Mouse (Mus musculus): ENCODE measurements around the gene Cux1. TPM values are rescaled to one million over a fixed set of nuclear protein-coding genes. Genes with fewer than 3 reads are reported as not detected.

The Cux1 gene
- 68.9 and 70.8 TPM in 2 replicates for polyA plus RNA-seq (2015; fragmentation: Nextera tagmentation; extraction: Ambion mirVana)

DNA sequence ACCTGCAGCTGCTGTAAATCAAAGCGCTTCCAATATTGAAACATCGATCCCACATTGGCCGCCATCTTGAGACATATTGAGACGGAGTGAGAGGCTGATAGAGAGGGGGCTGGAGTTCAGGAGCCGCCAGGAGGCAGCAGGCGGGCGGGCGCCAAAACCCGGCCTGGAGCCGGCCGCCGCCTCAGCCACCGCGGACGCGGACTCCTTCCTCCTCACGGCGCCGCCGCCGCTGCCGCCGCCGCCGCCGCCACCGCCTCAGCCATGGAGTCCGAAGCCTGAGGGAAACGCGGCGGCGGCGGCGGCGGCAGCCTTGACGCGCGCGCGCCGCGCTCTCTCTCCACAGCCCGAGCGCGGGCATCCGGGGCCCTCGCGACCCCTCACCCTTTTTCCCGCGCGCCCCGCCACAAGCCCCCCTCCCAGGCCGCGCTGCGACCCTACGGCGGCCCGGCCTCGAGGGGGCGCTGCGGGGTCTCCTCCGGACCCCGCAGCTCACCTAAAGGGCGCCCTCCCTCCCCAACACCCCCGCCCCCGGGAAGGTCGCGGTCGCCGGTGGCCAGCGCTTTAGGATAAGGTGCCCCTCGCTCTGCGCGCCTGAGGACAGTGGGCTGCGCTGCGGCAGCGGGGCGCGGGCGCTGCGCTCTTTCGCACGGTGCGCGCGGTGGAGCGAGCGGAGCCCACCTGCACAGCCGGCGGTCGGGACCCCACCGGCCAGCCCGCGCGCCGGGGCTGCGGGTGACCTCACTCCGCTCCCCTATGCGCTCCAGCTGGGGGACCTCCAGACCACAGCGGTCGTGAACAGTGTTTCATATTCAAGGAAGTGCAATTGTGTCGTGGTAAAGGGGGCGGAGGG lies at the start of gene Cux1:
TSS of gene Cux1 (minus strand) at position 315 of the 850 bp plus-strand sequence.
- Histone ChIP-seq H3K27ac (replicated peaks) (peak within 1 kb of the TSS; percentile 97), H3K27me3 (replicated peaks) (peaks cover 21% of the 10 kb centered on the region), H3K9ac (peak within 1 kb of the TSS; percentile 97), H3K4me3 (peak within 1 kb of the TSS; percentile 98), H3K4me1 (peaks cover 39% of the 10 kb centered on the region), H3K36me3 (no peaks in the 10 kb centered on the region), H3K4me2 (peak within 1 kb of the TSS; percentile 90), H3K9me3 (no peaks in the 10 kb centered on the region)
- under 1% methylated on average over 33 of the region's 103 CpGs for WGBS
- peak; percentile 71 for ATAC-seq (ENCODE audit: extremely low read depth, insufficient number of reproducible peaks, low FRiP score, low TSS enrichment)

DNA sequence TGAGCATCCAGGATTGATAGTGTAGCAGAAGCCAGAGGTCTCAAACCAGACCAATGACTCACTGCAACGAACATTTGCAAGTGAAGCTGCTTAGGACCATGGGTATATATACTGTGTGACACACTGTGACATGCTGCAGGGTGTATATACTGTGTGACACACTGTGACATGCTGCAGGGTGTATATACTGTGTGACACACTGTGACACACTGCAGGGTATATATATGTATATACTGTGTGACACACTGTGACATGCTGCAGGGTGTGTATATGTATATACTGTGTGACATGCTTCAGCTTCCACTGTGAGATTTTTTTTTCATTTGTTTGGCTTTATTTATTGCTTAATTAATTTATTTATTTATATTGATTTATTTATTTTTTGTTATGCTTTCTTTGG lies 45.1 kb upstream of the Cux1 start:
- H3K36me3 ChIP-seq: no peaks in the 10 kb centered on the region
- 75% methylated on average over 1 of the region's 1 CpGs for WGBS
- H3K9me3 ChIP-seq: no peaks in the 10 kb centered on the region
- no peak overlapping the region for H3K4me3 ChIP-seq
- H3K27me3 ChIP-seq (replicated peaks): no peaks in the 10 kb centered on the region
- H3K27ac ChIP-seq (replicated peaks): no peak overlapping the region
- H3K9ac ChIP-seq: no peak overlapping the region
- H3K4me1 ChIP-seq: no peaks in the 10 kb centered on the region
- H3K4me2 ChIP-seq: no peak overlapping the region
- ATAC-seq (ENCODE audit: extremely low read depth, insufficient number of reproducible peaks, low FRiP score, low TSS enrichment): no peak

DNA sequence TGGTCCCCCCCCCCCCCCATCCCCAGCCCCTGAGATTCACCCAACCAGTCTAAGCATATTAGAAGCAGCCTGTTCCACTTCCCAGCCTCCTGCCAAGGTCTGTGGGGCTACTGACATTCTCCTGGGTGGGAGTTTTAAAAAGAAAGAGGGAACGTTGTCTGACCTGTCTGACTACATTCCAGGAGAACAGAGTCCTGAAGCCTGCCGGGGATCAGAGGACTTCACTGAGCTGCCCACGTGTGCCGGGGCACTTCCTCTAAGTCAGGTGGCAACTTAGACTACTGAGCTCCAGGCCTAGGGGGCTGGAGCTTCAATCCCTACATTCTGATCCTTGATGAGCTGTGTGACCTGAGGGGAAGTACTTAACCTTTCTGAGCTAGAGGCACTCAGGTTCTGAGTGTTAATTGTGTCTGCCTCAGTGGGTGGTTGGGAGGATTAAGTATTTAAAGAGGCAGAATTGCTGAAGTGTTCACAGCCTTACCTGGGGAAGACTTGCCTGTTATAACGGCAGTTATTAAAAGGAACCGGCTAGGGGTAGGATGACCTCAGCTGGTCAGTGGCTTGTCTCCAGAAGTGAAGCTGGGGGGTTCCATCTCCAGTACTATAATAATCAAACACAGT lies 41.6 kb upstream of the Cux1 start:
- no peak overlapping the region for H3K4me3 ChIP-seq
- WGBS: 58% methylated on average over 6 of the region's 6 CpGs
- ATAC-seq (ENCODE audit: extremely low read depth, insufficient number of reproducible peaks, low FRiP score, low TSS enrichment): no peak
- H3K4me2 ChIP-seq: no peak overlapping the region
- no peaks in the 10 kb centered on the region; the same call in 1 of the 2 replicates for H3K27me3 ChIP-seq (replicated peaks)
- H3K36me3 ChIP-seq: no peaks in the 10 kb centered on the region
- H3K9me3 ChIP-seq: no peaks in the 10 kb centered on the region
- no peak overlapping the region for H3K9ac ChIP-seq
- H3K4me1 ChIP-seq: no peaks in the 10 kb centered on the region
- no peak overlapping the region for H3K27ac ChIP-seq (replicated peaks)

GRCm38 (mm10) chr5:136605144-136605543 lies 37.9 kb upstream of the Cux1 start:
- no peaks in the 10 kb centered on the region; the same call in 1 of the 2 replicates for H3K27me3 ChIP-seq (replicated peaks)
- H3K4me2 ChIP-seq: no peak overlapping the region
- no peak overlapping the region for H3K27ac ChIP-seq (replicated peaks)
- ATAC-seq (ENCODE audit: extremely low read depth, insufficient number of reproducible peaks, low FRiP score, low TSS enrichment): no peak
- H3K9ac ChIP-seq: no peak overlapping the region
- no peaks in the 10 kb centered on the region for H3K4me1 ChIP-seq
- H3K4me3 ChIP-seq: no peak overlapping the region
- H3K36me3 ChIP-seq: no peaks in the 10 kb centered on the region
- H3K9me3 ChIP-seq: no peaks in the 10 kb centered on the region
- 62% methylated on average over 11 of the region's 11 CpGs for WGBS

GRCm38 (mm10) chr5:136603176-136603964 lies 36.1 kb upstream of the Cux1 start:
- H3K4me2 ChIP-seq: no peak overlapping the region
- H3K9ac ChIP-seq: no peak overlapping the region
- H3K9me3 ChIP-seq: no peaks in the 10 kb centered on the region
- no peaks in the 10 kb centered on the region for H3K36me3 ChIP-seq
- no peak overlapping the region for H3K27ac ChIP-seq (replicated peaks)
- H3K27me3 ChIP-seq (replicated peaks): peaks cover 6% of the 10 kb centered on the region; the same call in 1 of the 2 replicates
- WGBS: 72% methylated on average over 13 of the region's 13 CpGs
- no peak for ATAC-seq (ENCODE audit: extremely low read depth, insufficient number of reproducible peaks, low FRiP score, low TSS enrichment)
- no peak overlapping the region for H3K4me3 ChIP-seq
- H3K4me1 ChIP-seq: no peaks in the 10 kb centered on the region

DNA sequence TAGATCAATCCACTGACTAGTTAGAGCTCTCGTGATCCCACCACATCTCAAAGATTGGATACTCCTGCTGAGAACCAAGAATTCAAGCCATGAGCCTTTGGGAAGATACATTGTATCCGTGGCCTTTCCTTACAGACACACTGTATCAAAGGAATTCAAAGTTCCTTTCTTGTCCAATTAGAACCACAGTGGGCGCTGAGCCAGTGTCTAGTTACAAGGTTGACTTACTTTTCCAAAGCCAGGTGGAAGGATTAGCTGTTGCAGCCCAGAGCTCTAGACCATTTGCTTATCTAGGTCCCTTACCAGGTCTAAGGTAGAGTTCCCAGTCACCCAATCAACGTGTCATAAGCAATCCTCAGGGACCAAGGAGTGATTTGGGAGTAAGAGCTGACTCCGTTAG lies 33.2 kb upstream of the Cux1 start:
- H3K9me3 ChIP-seq: no peaks in the 10 kb centered on the region
- no peak overlapping the region for H3K27ac ChIP-seq (replicated peaks)
- no peaks in the 10 kb centered on the region for H3K36me3 ChIP-seq
- H3K27me3 ChIP-seq (replicated peaks): peaks cover 6% of the 10 kb centered on the region; the same call in 1 of the 2 replicates
- H3K4me1 ChIP-seq: no peaks in the 10 kb centered on the region
- no peak for ATAC-seq (ENCODE audit: extremely low read depth, insufficient number of reproducible peaks, low FRiP score, low TSS enrichment)
- no peak overlapping the region for H3K4me3 ChIP-seq
- WGBS: 66% methylated on average over 5 of the region's 5 CpGs
- H3K4me2 ChIP-seq: no peak overlapping the region
- H3K9ac ChIP-seq: no peak overlapping the region

GRCm38 (mm10) chr5:136594896-136595540 lies 27.7 kb upstream of the Cux1 start:
- WGBS: 57% methylated on average over 8 of the region's 8 CpGs
- Histone ChIP-seq H3K36me3 (no peaks in the 10 kb centered on the region), H3K27ac (replicated peaks) (no peak overlapping the region), H3K9ac (no peak overlapping the region), H3K4me3 (no peak overlapping the region), H3K27me3 (replicated peaks) (peaks cover 6% of the 10 kb centered on the region; the same call in 1 of the 2 replicates), H3K4me2 (no peak overlapping the region), H3K9me3 (no peaks in the 10 kb centered on the region), H3K4me1 (no peaks in the 10 kb centered on the region)
- ATAC-seq (ENCODE audit: extremely low read depth, insufficient number of reproducible peaks, low FRiP score, low TSS enrichment): no peak

DNA sequence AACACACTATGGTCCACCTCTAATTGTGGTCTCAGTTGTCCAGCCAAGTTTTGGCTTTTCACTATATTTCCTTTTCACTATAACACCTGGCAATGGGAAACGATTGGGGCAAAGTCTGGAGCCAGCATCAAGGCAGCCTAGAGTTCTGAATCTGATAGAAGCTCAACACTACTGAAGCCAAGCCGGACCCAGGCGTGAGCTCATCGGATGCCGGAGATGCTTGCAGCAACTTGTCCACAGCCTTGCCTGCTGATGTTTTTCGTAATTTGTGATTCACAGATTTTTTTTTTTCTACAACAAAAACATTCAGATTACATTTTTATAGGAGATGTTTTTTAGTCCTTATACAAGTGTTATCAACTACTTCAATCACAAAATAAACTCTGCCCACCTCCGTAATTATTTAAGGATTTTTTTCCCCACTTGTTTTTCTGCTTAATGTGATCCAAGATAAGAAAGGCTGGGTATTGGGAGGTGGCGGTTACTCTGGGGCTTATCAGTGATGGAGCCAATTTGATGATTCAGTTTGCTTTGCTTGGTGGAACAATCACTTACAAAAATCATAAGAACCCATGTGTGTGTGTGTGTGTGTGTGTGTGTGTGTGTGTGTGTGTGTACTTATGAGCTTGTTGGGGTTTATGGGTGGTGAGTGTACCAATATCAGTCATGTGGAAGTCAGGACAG lies 24.7 kb upstream of the Cux1 start:
- H3K4me3 ChIP-seq: no peak overlapping the region
- no peak overlapping the region for H3K9ac ChIP-seq
- H3K4me1 ChIP-seq: no peaks in the 10 kb centered on the region
- H3K27me3 ChIP-seq (replicated peaks): no peaks in the 10 kb centered on the region
- no peak overlapping the region for H3K27ac ChIP-seq (replicated peaks)
- no peaks in the 10 kb centered on the region for H3K9me3 ChIP-seq
- no peak for ATAC-seq (ENCODE audit: extremely low read depth, insufficient number of reproducible peaks, low FRiP score, low TSS enrichment)
- no peaks in the 10 kb centered on the region for H3K36me3 ChIP-seq
- WGBS: 58% methylated on average over 8 of the region's 8 CpGs
- no peak overlapping the region for H3K4me2 ChIP-seq

DNA sequence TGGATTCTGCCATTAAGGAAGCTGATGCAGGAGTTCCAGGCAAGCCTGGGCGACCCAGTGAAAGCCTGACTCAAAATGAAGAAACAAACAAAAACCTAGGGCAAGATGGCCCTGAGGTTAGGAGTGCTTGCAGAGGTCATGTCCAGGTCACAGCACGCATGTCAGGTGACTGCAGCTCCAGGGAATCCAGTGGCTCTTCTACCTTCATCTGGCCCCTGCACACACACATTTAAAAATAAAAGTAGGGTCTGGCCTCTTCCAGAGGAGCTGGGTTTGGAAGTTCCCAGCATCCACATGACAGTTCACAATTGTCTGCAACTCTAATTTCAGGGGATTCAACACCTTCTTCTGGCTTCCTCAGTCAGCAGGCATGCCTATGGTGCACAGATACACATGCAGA lies 21.7 kb upstream of the Cux1 start:
- no peak overlapping the region for H3K9ac ChIP-seq
- no peaks in the 10 kb centered on the region for H3K27me3 ChIP-seq (replicated peaks)
- no peak overlapping the region for H3K27ac ChIP-seq (replicated peaks)
- no peak for ATAC-seq (ENCODE audit: extremely low read depth, insufficient number of reproducible peaks, low FRiP score, low TSS enrichment)
- 56% methylated on average over 2 of the region's 2 CpGs for WGBS
- no peaks in the 10 kb centered on the region for H3K9me3 ChIP-seq
- H3K4me1 ChIP-seq: 0 out of 2 replicates have a peak, but pooled peaks cover 4% of the 10 kb centered on the region
- no peak overlapping the region for H3K4me2 ChIP-seq
- H3K4me3 ChIP-seq: no peak overlapping the region
- H3K36me3 ChIP-seq: no peaks in the 10 kb centered on the region

GRCm38 (mm10) chr5:136588471-136588870 lies 21.2 kb upstream of the Cux1 start:
- Histone ChIP-seq H3K36me3 (no peaks in the 10 kb centered on the region), H3K4me1 (0 out of 2 replicates have a peak, but pooled peaks cover 4% of the 10 kb centered on the region), H3K27me3 (replicated peaks) (no peaks in the 10 kb centered on the region), H3K4me2 (no peak overlapping the region), H3K27ac (replicated peaks) (no peak overlapping the region), H3K9ac (no peak overlapping the region), H3K9me3 (no peaks in the 10 kb centered on the region), H3K4me3 (no peak overlapping the region)
- no peak for ATAC-seq (ENCODE audit: extremely low read depth, insufficient number of reproducible peaks, low FRiP score, low TSS enrichment)
- 65% methylated on average over 3 of the region's 3 CpGs for WGBS
